Mouse (Mus musculus) megakaryocyte progenitor cell, adult 5-6 weeks (primary cell): Measurements from ENCODE around the gene Vmn1r120. TPM values are rescaled to one million over a fixed set of nuclear protein-coding genes. Genes with fewer than 3 reads are reported as not detected.
"Not testable (repeated sequence)": the region's sequence is repeated elsewhere in the genome, so short reads cannot be mapped to it uniquely, and the experiment has no call there.

Experiments used
- ATAC-seq: replicated peaks from 2 replicates; pipeline ENCODE4 v1.8.0; 2016; ENCODE audit warnings: mild to moderate bottlenecking, moderate TSS enrichment, inconsistent platforms; ENCODE audit not compliant: poor library complexity
- total RNA-seq, 2 experiments: library from RNA; stranded (forward) in 1 of 2; stranded (reverse) in 1 of 2; fragments of 157-497, 149-512 nt in 1 of 2; fragments of 200-1000 nt in 1 of 2; gene quantifications; 2 replicates each; pipeline versions ENCODE4 v1.2.3 to v1.2.4; 2015 to 2017

The Vmn1r120 gene
- total RNA-seq (2015), result not detected in 2 replicates
- total RNA-seq (2017), result not detected in 2 replicates

DNA sequence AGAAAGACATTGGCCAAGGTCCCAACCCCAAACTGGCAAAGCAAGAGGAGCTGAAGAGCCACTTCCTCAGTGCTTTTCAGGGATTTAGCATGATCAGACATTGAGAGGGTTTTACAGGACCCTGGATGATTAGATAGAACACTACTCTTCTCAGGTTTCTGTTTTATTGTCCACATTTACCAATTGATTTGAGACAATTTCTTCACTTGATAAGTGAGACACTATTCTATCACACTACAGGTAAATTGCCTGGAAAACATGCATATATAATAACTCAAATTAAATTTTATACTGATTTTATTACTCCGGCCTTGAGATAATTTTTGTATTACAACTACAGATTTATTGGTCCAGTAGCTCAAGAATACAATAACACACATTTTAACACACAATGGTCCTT, at the start of gene Vmn1r120:
Gene Vmn1r120 (minus strand): TSS at position 101 of the 400 bp plus-strand sequence.
- ATAC-seq, result not testable (repeated sequence)

DNA sequence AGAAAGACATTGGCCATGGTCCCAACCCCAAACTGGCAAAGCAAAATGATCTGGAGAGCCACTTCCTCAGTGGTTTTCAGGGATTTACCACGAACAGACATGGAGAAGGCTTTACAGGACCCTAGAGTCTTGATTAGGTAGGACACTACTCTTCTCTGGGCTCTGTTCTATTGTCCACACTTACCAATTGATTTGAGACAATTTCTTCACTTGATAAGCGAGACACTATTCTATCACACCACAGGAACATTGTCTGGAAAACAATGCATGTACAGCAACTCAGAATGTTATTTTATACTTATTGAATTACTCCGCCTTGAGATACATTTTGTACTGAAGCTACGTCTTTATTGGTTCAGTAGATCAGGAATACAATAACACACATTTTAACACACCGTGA, 44.8 kb upstream of the Vmn1r120 start, which contains the start of gene Vmn1r121:
Gene Vmn1r121 (minus strand): TSS at position 101 of the 400 bp plus-strand sequence.
- ATAC-seq, result not testable (repeated sequence)

DNA sequence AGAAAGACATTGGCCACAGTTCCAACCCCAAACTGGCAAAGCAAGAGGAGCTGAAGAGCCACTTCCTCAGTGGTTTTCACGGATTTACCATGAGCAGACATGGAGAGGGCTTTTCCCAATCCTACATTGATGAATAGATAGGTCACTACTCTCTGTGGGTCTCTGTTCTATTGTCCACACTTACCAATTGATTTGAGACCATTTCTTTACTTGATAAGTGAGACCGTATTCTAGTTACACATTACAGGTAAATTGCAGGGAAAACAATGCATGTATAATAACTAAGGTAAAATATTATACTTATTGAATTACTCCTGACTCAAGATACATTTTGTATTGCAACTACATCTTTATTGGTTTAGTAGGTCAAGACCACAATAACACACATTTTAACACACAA, 41.2 kb downstream of the Vmn1r120 start, which contains the start of gene Vmn1r119:
Gene Vmn1r119 (minus strand): TSS at position 101 of the 400 bp plus-strand sequence.
- ATAC-seq, result not testable (repeated sequence)

Other genes starting within 250 kb of the Vmn1r120 start
- not detected in 2 replicates for gene Vmn1r114, start 241.6 kb downstream of the Vmn1r120 start, total RNA-seq (2015)
- gene Vmn1r114, start 241.6 kb downstream of the Vmn1r120 start, total RNA-seq (2017), result not detected in 2 replicates
- not detected in 2 replicates for gene Vmn1r115, start 208.8 kb downstream of the Vmn1r120 start, total RNA-seq (2015)
- gene Vmn1r115, start 208.8 kb downstream of the Vmn1r120 start, total RNA-seq (2017), result not detected in 2 replicates
- gene Vmn1r116, start 181.5 kb downstream of the Vmn1r120 start, total RNA-seq (2015), result not detected in 2 replicates
- not detected in 2 replicates for gene Vmn1r116, start 181.5 kb downstream of the Vmn1r120 start, total RNA-seq (2017)
- gene Vmn1r117, start 169.7 kb downstream of the Vmn1r120 start, total RNA-seq (2015), result not detected in 2 replicates
- gene Vmn1r117, start 169.7 kb downstream of the Vmn1r120 start, total RNA-seq (2017), result not detected in 2 replicates
- not detected in 2 replicates for gene Vmn1r118, start 141.4 kb downstream of the Vmn1r120 start, total RNA-seq (2015)
- not detected in 2 replicates for gene Vmn1r118, start 141.4 kb downstream of the Vmn1r120 start, total RNA-seq (2017)
- gene Vmn1r119, start 41.3 kb downstream of the Vmn1r120 start, total RNA-seq (2015), result not detected in 2 replicates
- not detected in 2 replicates for gene Vmn1r119, start 41.3 kb downstream of the Vmn1r120 start, total RNA-seq (2017)
- not detected in 2 replicates for gene Vmn1r121, start 44.7 kb upstream of the Vmn1r120 start, total RNA-seq (2015)
- not detected in 2 replicates for gene Vmn1r121, start 44.7 kb upstream of the Vmn1r120 start, total RNA-seq (2017)
- gene Vmn1r122, start 80.3 kb upstream of the Vmn1r120 start, total RNA-seq (2015), result not detected in 2 replicates
- gene Vmn1r122, start 80.3 kb upstream of the Vmn1r120 start, total RNA-seq (2017), result not detected in 2 replicates
- gene Vmn1r123, start 108.4 kb upstream of the Vmn1r120 start, total RNA-seq (2015), result not detected in 2 replicates
- gene Vmn1r123, start 108.4 kb upstream of the Vmn1r120 start, total RNA-seq (2017), result not detected in 2 replicates
- not detected in 2 replicates for gene Gm5157, start 136.6 kb upstream of the Vmn1r120 start, total RNA-seq (2015)
- not detected in 2 replicates for gene Gm5157, start 136.6 kb upstream of the Vmn1r120 start, total RNA-seq (2017)
- not detected in 2 replicates for gene Vmn1r124, start 206.8 kb upstream of the Vmn1r120 start, total RNA-seq (2015)
- not detected in 2 replicates for gene Vmn1r124, start 206.8 kb upstream of the Vmn1r120 start, total RNA-seq (2017)
- gene Vmn1r125, start 218.4 kb upstream of the Vmn1r120 start, total RNA-seq (2015), result not detected in 2 replicates
- gene Vmn1r125, start 218.4 kb upstream of the Vmn1r120 start, total RNA-seq (2017), result not detected in 2 replicates
- gene Vmn1r126, start 247.7 kb upstream of the Vmn1r120 start, total RNA-seq (2015), result not detected in 2 replicates
- gene Vmn1r126, start 247.7 kb upstream of the Vmn1r120 start, total RNA-seq (2017), result not detected in 2 replicates